ENCODE assay signal across 8 mouse cellular contexts in the genomic region with DNA sequence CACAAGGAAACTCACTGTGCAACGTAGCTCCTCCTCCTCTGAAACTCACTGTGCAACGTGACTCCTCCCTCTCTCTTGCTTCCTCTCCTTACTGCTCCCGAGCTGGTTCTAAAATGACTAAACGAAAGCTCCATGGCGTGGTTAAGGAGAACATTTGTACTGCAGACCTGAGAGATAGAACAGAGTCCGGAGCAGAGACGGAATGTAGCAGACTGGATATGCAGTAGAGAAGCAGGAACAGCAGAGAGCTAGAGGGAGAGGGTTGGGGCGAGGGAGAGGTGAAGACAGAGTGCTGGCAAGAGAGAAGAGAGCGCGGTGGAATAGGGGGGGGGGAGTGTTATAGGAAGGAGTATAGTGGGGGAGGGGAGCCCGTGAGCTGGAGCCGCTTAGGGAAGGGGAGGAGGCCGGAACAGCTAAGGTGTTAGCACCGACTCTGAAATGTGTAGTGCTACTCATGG.
A peak's percentile ranks its signal among the peaks of the same experiment; 100 is the strongest.
DNase-seq lines count a peak whose midpoint lies in the region; ATAC-seq lines count a peak whose summit lies in the region.

No protein-coding gene starts in this region.

- H3K4me1 ChIP-seq in forebrain, embryonic 10.5 days: peaks cover 13% of the 10 kb centered on the region
- H3K4me1 ChIP-seq in limb, embryonic 10.5 days: peaks cover 11% of the 10 kb centered on the region

- H3K27ac ChIP-seq in forebrain, embryonic 10.5 days: peak overlapping the region; percentile 58; the same call in 1 of the 2 replicates
- 0 out of 2 replicates have a peak overlapping the region, but pooled peaks have one; percentile 46 for H3K27ac ChIP-seq in limb, embryonic 10.5 days

- WGBS in forebrain, embryonic 10.5 days: 14% methylated on average over 14 of the region's 14 CpGs
- WGBS in limb, embryonic 10.5 days: 12% methylated on average over 14 of the region's 14 CpGs

- no peaks in the 10 kb centered on the region for H3K36me3 ChIP-seq in forebrain, embryonic 10.5 days (replicated peaks)
- H3K36me3 ChIP-seq in limb, embryonic 10.5 days: no peaks in the 10 kb centered on the region

- no peaks in the 10 kb centered on the region; the same call in 1 of the 2 replicates for H3K27me3 ChIP-seq in forebrain, embryonic 10.5 days (ENCODE audit: poor library complexity, severe bottlenecking)
- H3K27me3 ChIP-seq in limb, embryonic 10.5 days (ENCODE audit: low read depth, poor library complexity, severe bottlenecking): no peaks in the 10 kb centered on the region

- peak; percentile 71 for ATAC-seq in CD4-positive, CD25-positive, alpha-beta regulatory T cell, adult 4 months

- peak; percentile 35 to 66 for DNase-seq in cerebellum, postnatal 14 days
- no peak for DNase-seq in cerebellum, adult 18-20 months
- DNase-seq in forebrain, embryonic 10.5 days (ENCODE audit: extremely low spot score, low spot score): peak; percentile 26
- DNase-seq in limb, embryonic 10.5 days (ENCODE audit: low spot score): peak; percentile 51
- DNase-seq in neural tube, embryonic 10.5 days (ENCODE audit: extremely low spot score, low spot score): peak; percentile 31
- DNase-seq in natural killer cell, adult 2 months (ENCODE audit: low spot score in 2 of 2): no peak
- no peak for DNase-seq in adrenal gland, postnatal 36 days

- H3K9me3 ChIP-seq in forebrain, embryonic 10.5 days: no peaks in the 10 kb centered on the region
- no peaks in the 10 kb centered on the region for H3K9me3 ChIP-seq in limb, embryonic 10.5 days (replicated peaks)

- H3K4me3 ChIP-seq in forebrain, embryonic 10.5 days: peak overlapping the region; percentile 38
- H3K4me3 ChIP-seq in limb, embryonic 10.5 days: peak overlapping the region; percentile 44

Comparison
In these comparisons a context has a peak if more than half of its experiments do, and no peak if none do; other contexts are left out.
1. DNase-seq: peak in cerebellum, postnatal 14 days (2 of 2), forebrain, embryonic 10.5 days (single experiment), limb, embryonic 10.5 days (single experiment) and neural tube, embryonic 10.5 days (single experiment); none in cerebellum, adult 18-20 months (0 of 2), natural killer cell, adult 2 months (0 of 2) and adrenal gland, postnatal 36 days (0 of 2).